Mouse (Mus musculus): ENCODE data around the gene Arhgef17. TPM values are rescaled to one million over a fixed set of nuclear protein-coding genes. Genes with fewer than 3 reads are reported as not detected.
"Not testable (repeated sequence)": the region's sequence is repeated elsewhere in the genome, so short reads cannot be mapped to it uniquely, and the experiment has no call there.

Arhgef17 gene
- polyA plus RNA-seq, 3 experiments from 2014 or later: not detected

DNA sequence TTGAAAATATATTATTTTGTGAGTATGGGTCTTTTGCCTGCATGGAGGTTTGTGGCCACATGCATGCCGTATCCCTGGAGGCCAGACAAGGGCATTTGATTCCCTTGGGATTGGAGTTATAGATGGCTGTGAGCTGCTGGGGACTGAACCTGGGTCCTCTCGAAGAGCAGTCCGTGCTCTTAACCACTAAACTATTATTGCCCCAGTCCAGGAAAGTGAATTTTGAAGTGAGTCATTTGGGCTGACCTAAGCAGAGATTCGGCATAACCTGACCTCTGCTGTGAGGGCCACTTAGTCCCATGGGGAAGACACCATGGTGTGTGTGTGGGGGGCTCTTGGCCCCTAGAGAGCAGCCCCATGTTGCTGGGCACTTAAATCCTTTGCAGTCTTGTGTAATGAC, 60.6 kb downstream of the Arhgef17 start:
- ATAC-seq: no peak

DNA sequence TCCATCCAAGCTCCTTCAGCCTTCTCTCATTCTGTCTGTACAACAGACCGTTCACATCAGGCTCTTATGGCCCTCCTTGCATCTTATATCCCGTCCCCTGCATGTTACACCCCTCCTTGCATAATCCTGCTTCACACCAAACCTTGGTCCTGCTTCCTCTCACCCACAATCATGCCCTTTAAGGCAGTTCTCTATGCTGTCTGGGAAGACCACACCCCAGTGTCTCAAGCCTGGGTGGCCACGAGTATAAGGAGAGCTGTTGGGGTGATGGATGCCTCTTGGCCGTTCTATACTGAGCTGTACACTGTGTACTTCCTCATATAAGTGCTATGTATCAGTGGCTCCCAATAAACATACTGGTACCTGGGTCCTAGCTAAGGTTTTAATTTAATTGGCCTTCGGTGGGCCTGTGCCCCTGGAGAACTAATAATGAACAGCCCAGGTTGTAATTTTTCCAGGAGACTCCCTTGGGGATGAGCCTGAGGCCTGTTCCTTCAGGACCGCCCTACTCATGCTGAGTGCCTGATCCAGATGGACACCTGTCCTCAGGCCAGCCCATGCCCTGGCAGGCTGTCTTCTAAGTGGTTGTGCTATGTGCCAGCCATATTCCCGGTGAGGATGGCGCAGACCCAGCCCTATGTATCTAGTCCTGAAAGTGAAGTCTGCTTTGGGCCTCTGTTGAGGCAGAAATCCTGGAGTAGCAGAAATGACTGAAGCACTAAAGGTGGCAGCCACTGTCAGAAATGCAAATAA, 61.9 kb downstream of the Arhgef17 start:
- ATAC-seq: no peak

GRCm38 (mm10) chr7:100868551-100868950, 63.4 kb downstream of the Arhgef17 start:
- ATAC-seq: no peak

DNA sequence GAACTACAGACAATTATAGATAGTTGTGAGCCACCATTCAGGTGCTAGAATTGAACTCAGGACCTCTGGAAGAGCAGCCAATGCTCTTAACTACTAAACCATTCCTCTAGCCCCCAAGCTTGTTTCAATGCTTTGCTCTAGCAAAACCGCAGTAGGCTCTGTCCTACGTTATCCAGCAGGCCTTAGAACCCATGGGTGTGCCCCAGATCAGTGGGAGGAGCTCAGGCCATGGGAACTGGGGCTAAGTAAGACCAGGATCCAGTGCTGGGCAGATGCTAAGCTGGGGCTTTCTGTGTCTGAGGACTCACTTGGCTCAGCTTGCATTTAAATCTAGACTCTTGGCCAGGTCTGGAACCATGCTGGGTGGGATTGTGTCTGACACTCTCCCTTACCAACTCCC, 64.3 kb downstream of the Arhgef17 start:
- ATAC-seq: no peak

DNA sequence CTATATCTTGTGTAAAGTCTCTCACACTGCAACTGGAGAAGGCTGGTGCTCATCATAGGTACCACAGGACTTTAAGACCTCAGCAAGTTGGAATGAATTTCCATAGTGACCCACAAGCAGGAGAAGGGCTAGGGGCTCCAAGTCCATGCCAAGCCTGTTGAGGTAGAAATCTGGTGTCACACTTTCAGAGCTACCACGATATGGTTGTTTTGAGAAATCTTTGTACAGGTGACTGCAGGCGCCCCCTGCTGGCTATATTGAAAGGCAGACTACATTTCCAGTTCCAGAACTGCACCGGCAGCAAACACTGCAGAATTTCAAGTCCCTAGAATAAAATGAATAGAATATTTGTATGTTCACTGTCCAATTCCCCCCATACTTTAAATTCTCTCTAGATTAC, 65.2 kb downstream of the Arhgef17 start:
- ATAC-seq: no peak

- peak; percentile 80 for ATAC-seq
Measured at GRCm38 (mm10) chr7:100862828-100863638, 68.9 kb downstream of the Arhgef17 start, which contains the start of gene Relt. Gene Relt (minus strand): TSS chr7:100863446.

DNA sequence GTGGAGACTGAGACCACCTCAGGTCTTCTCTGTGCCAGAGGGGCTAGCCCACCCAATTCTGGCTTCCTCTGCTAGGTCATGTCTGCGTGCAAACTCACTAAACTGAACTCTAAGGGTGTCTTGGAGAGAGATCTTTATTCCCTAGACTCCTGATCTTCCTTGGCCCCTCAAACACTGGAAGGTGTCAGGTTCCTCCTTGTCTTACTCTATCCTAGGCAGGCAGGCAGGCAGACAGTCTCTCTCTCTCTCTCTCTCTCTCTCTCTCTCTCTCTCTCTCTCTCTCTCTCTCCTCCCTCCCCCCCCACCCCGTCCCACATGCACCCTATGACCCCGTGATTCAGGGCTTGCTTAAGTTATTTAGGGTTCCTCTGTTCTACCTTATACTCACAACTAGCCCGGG, 69.6 kb downstream of the Arhgef17 start:
- no peak for ATAC-seq

GRCm38 (mm10) chr7:100861209-100861608, 70.7 kb downstream of the Arhgef17 start:
- no peak for ATAC-seq

DNA sequence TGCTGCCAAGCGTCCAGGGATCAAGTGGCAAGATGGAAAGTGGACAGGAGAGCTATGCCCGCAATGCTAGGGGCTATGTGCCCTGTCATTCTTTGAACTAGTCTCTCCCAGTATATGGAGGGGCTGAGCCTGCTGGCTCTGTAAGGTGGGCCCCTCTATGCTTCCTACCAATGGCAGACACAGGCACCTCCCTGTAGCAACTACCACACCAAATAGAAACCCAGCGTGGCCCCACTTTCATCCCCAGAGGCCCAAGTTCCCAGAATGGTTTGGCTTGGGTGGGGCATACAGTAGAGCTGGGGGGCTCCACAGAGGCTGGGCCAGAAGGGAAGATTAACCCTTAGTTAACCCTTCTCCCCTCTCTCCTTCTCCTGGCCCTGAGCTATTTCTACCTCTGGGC, 71.5 kb downstream of the Arhgef17 start:
- no peak for ATAC-seq

DNA sequence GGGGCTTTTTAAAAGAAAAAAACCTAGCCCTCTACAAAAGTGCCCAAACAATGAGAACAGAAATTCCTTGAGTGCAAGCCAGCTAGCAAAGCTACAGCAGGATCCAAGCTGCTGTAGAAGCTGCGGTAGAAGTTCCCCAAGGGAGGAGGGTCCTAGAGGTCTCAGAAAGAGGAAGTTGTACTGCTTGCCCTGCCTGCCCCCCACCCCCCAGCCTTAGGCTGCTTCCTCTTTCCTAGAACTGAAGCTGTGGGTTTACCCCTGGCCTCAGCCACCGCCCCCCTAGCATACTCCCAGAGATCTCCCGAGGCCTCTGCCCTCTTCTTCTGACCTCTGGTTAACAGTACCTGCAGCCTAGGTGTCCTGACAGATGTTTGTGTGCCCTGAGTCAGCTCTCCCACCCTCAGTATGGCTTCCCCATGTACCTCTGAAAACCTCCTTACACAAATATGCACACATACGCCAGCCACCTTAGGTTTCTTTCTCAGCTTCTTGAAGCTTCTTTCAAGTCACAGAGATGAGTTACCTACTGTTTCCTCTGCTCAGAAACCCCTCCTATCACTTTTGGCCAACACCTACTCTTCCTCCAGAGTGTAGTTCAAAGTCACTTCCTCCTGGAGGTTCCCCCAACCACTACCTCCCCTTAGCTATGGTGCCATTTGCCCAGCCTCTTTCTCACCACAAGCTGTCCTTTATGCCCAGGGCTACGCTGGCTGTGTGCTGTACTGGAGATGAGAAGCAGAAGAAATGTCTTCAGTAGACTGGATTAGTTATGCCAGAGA, 75.9 kb downstream of the Arhgef17 start:
- peak; percentile 95 for ATAC-seq

GRCm38 (mm10) chr7:100855300-100855699, 76.6 kb downstream of the Arhgef17 start:
- no peak for ATAC-seq

GRCm38 (mm10) chr7:100854861-100855260, 77.0 kb downstream of the Arhgef17 start:
- ATAC-seq: no peak

- ATAC-seq: no peak
Measured at GRCm38 (mm10) chr7:100854137-100854814, 77.6 kb downstream of the Arhgef17 start.

- ATAC-seq: no peak
Measured at GRCm38 (mm10) chr7:100853396-100853795, 78.5 kb downstream of the Arhgef17 start.

DNA sequence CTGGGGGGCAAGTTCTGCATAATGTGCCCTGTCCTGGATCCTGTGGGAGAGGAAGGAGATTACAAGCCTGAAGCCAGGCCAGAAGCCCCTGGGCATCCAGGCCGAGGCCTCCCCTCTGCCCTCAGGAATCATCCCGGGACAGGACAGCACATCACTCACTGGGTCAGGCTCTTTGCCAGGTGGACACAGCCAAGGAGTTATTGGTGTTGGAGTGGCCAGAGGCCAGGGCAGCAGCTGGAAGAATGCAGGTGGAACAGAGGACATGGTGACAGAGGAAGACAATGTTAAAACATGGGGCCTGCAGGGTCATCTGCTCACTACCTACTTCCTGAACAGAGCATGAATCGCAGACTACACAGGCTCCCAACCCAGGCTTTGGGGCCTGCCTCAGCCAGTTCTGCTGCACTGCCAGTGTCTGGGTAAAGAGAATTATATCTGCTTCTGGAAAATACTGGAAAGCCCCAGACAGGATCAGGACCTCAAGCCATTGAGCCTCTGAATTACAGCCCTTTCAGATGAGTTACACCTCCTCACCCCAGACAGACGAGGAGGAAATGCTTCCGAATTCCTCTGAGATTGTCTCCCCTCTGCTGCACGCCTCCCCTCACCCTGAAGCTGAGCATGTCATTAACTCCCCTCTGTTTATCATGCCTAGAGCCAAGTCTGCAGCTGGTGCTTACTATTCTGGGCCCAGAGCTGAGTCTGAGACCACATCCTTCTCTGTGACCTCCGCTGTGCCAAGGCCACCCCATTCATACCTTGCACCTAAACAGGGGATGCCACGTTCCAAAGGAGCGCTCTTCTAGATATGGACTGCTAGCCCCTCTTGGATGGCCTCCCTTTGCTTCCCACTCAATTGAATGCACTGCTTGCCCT, 80.2 kb downstream of the Arhgef17 start:
- no peak for ATAC-seq

GRCm38 (mm10) chr7:100849508-100849907, 82.4 kb downstream of the Arhgef17 start:
- ATAC-seq: no peak

DNA sequence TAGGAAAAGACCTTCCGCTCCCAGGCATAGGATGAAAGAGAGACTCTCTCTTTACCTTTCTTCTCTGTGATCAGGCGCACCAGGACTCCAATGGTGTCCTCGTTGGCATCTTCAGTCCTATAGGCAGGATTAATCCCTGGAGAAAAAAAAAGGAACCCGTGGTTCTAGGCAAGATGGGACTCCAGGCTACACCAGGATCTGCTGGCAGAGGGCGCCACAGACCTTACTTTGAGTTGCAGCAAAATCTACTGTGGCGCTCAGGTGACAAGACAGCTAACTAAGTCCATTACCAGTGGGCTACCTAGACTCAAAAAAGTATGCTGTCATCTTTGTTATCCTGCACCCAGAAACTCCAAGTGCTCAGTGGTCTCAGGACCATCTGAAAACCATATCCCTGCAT, 83.2 kb downstream of the Arhgef17 start:
- peak; percentile 61 for ATAC-seq

- no peak for ATAC-seq
Measured at GRCm38 (mm10) chr7:100847131-100847530, 84.8 kb downstream of the Arhgef17 start.

DNA sequence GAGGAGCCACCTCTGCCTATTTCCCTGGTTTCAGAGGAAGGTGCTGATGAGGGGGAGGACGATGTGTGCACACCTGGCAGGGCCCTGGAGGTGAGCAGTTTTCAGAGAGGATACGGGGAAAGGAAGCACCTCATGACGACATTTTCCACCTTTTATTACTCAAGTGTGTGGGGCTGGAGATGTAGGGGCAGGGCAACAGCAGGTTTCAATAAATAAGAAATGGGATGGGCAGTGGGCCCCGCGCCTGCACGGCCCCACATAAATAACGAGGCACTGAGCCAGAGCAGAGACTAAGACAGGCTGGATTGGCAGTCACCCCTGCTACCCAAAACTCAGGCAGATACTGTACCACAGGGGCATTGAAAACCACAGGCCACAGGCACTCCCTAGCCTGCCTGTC, 85.9 kb downstream of the Arhgef17 start:
- not testable (repeated sequence) for ATAC-seq

- peak; percentile 58 for ATAC-seq
Measured at GRCm38 (mm10) chr7:100845412-100845811, 86.5 kb downstream of the Arhgef17 start.

DNA sequence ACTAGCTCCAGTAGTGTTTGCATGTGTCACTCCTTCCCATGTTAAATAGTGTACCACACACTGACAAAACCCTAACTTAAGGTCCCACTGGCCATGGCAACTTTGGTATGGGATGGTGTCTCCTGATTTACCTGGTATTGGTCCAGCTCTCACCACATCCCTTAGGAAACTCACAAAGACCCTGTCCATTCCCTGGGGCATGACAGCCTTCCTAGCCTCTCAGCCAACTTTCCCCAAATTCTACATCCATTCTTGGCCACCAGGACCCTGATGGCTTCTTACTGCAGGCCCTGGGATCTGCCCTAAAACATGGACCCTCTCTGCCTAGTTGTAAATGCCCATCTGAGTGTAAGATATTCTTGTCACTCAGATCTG, 86.9 kb downstream of the Arhgef17 start:
- no peak for ATAC-seq
